Mouse (Mus musculus) heart, embryonic 11.5 days (tissue): ENCODE data around the gene Tmem229b. TPM values are rescaled to one million over a fixed set of nuclear protein-coding genes. Genes with fewer than 3 reads are reported as not detected.

Experiments used
- ATAC-seq: fragments of 200-750 bp; cut with Nextera tagmentation; replicated peaks from 2 replicates; pipeline ENCODE4 v1.8.0; 2017; ENCODE audit warnings: moderate library complexity; ENCODE audit not compliant: insufficient number of reproducible peaks, low FRiP score, low TSS enrichment
- H3K27ac ChIP-seq: fragments of 300-500 bp; sonication (generic); 2 replicates; pipeline ENCODE4 v1.5.1; 2014; ENCODE audit warnings: mild to moderate bottlenecking, low read depth, low read length
- H3K27me3 ChIP-seq: fragments of 300-500 bp; sonication (generic); 2 replicates; pipeline ENCODE4 v1.6.1; 2014; ENCODE audit warnings: mild to moderate bottlenecking, low read length, mixed read lengths; ENCODE audit not compliant: control insufficient read depth, insufficient read depth
- H3K36me3 ChIP-seq: fragments of 300-500 bp; sonication (generic); 2 replicates; pipeline ENCODE4 v1.6.1; 2014; ENCODE audit warnings: mild to moderate bottlenecking, low read length, moderate library complexity, mixed read lengths; ENCODE audit not compliant: control insufficient read depth, insufficient read depth
- H3K4me1 ChIP-seq: fragments of 300-500 bp; sonication (generic); 2 replicates; pipeline ENCODE4 v1.6.1; 2014; ENCODE audit warnings: low read length; ENCODE audit not compliant: control insufficient read depth, insufficient read depth
- H3K4me2 ChIP-seq: fragments of 300-500 bp; sonication (generic); 2 replicates; pipeline ENCODE4 v1.6.1; 2014; ENCODE audit warnings: mild to moderate bottlenecking, moderate library complexity
- H3K4me3 ChIP-seq: fragments of 300-500 bp; sonication (generic); 2 replicates; pipeline ENCODE4 v1.5.1; 2014; ENCODE audit warnings: low read depth, low read length
- H3K9ac ChIP-seq: fragments of 300-500 bp; sonication (generic); 2 replicates; pipeline ENCODE4 v1.6.1; 2014; ENCODE audit warnings: mild to moderate bottlenecking, low read depth, low read length, moderate library complexity
- H3K9me3 ChIP-seq: fragments of 300-500 bp; sonication (generic); replicated peaks from 2 replicates; pipeline ENCODE4 v1.6.1; 2016; ENCODE audit warnings: low read length; ENCODE audit not compliant: control insufficient read depth
- WGBS: fragments of 180-500 bp; shearing (Covaris S2); extraction: QIAGEN DNeasy Blood & Tissue Kit; methylation state at CpG from one replicate; pipeline ENCODE4 v1.1.7; 2014; ENCODE audit not compliant: insufficient replicate concordance; 5-methylcytosine and 5-hydroxymethylcytosine counted together
- polyA plus RNA-seq: library from polyadenylated mRNA; unstranded; fragments of >200 nt; fragmentation: Nextera tagmentation; extraction: Ambion mirVana; gene quantifications from 2 replicates; pipeline ENCODE4 v1.2.1, GENCODE M21; 2014

The Tmem229b gene
- polyA plus RNA-seq, 1 experiment from 2014 or later, result 1.8 TPM

DNA sequence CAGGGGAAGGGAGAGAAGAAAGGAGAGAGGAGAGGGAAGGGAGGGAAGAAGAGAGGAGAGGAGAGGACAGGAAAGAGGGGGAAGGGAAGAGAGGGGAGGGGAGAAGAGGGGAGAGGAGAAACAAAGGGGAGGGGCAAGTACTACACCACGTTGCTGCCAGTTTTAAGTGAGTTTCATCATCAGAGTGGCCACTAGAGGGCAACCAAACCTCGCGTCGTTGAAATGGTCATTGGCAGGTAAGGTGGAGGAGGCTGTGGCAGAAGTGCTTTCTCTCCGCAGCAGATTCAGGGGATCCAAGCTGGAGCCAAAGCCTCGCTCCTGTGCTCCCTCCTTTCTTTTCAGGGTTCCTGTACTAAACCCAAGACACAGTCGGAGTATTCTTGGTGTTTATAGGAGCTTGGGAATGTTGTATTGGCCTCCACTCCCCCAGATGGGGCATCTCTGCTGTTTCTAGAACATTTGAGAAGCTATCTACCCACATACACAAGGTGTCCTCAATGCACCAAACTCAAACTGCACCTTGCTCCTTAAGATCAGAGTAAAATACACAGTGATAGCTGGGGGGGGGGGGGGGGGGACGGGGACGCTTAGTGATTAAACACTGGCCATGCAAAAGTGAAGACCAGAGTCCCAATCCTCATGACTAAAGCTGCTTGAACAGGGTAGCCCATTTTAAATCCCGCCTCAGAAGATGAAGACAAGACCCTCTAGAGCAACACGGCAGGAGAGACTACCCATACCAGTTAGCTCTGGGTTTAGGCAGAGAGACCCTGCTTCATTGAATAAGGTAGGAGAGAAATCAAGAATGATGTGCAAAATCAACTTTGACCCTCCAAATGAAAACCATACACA, 89.0 kb downstream of the Tmem229b start:
- peaks cover 6% of the 10 kb centered on the region for H3K27me3 ChIP-seq
- ATAC-seq, result peak; percentile 64; the same call in 1 of the 2 replicates

DNA sequence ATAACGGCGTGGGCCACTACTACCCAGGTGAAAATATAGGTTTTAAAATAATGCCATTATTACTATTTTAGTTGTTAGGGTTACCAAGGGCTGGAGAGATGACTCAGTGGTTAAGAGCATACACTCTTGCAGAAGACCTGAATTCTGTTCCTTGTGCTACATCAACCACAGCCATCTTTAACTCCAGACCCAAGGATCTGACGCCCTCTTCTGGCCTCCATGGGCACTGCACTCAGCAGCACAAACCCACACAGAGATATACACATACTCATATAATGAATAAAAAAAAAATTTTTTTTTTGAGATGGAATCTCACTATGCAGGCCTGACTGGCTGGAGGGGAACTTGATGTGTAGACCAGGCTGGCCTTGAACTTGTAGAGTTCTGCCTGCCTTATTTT, 91.1 kb downstream of the Tmem229b start:
- H3K4me2 ChIP-seq, result no peak overlapping the region
- no peaks in the 10 kb centered on the region for H3K36me3 ChIP-seq
- H3K4me3 ChIP-seq, result no peak overlapping the region
- H3K9ac ChIP-seq, result no peak overlapping the region
- H3K4me1 ChIP-seq, result peaks cover 10% of the 10 kb centered on the region
- H3K27me3 ChIP-seq, result peaks cover 19% of the 10 kb centered on the region
- 71% methylated on average over 3 of the region's 3 CpGs for WGBS
- no peak for ATAC-seq
- no peaks in the 10 kb centered on the region for H3K9me3 ChIP-seq
- H3K27ac ChIP-seq, result no peak overlapping the region

More for the DNA sequence above, 89.0 kb downstream of the Tmem229b start:
- Histone ChIP-seq H3K4me1 (peaks cover 3% of the 10 kb centered on the region; the same call in 1 of the 2 replicates), H3K4me2 (peak overlapping the region; percentile 50), H3K4me3 (no peak overlapping the region), H3K9me3 (no peaks in the 10 kb centered on the region), H3K27ac (no peak overlapping the region), H3K36me3 (no peaks in the 10 kb centered on the region), H3K9ac (no peak overlapping the region)
- 22% methylated on average over 11 of the region's 11 CpGs for WGBS

DNA sequence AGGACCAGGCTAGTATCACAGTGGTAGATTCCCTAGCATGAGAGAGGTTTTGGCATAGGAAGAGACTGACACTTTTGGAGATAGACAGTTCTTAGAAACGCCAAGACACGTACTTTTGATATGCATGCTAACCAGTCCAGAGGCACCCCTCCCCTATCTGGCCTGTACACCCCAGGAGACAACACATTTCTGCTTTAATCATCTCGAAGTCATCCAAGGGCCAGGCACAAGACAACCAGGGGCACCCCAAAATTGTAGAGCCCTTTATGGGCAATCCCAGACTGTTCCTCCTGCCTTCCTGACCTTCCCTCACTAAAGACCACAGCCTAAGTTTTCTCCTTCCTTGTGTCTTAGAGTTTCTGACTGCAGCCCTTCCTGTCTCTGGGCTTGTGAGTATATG, 91.9 kb downstream of the Tmem229b start:
- no peak overlapping the region for H3K27ac ChIP-seq
- no peaks in the 10 kb centered on the region for H3K9me3 ChIP-seq
- peaks cover 25% of the 10 kb centered on the region for H3K27me3 ChIP-seq
- H3K4me1 ChIP-seq, result peaks cover 17% of the 10 kb centered on the region
- H3K4me3 ChIP-seq, result no peak overlapping the region
- H3K9ac ChIP-seq, result no peak overlapping the region
- 58% methylated on average over 3 of the region's 3 CpGs for WGBS
- H3K4me2 ChIP-seq, result no peak overlapping the region
- H3K36me3 ChIP-seq, result no peaks in the 10 kb centered on the region
- ATAC-seq, result no peak

DNA sequence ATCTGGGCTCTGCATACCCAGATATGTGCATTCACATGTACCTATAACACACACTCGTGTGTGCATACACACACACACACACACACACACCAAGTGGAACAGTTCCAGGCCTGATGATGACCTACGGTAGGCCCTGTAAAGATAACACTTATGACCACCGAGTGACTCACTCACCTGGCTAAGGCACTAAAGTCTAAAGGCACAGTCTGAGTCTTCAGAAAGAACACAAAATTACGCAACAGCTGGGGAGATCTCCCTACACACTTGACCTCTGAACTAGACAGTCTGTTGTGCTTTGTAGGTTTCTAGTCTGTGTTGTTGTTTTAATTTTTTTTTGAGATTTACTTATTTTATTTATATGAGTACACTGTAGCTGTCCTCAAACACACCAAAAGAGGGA, 93.0 kb downstream of the Tmem229b start:
- Histone ChIP-seq H3K4me2 (no peak overlapping the region), H3K27ac (no peak overlapping the region), H3K9me3 (no peaks in the 10 kb centered on the region), H3K36me3 (no peaks in the 10 kb centered on the region), H3K27me3 (peaks cover 30% of the 10 kb centered on the region), H3K9ac (no peak overlapping the region), H3K4me3 (no peak overlapping the region), H3K4me1 (peaks cover 19% of the 10 kb centered on the region)
- 80% methylated on average over 4 of the region's 4 CpGs for WGBS
- ATAC-seq, result no peak

Other genes with a start within 250 kb of the Tmem229b start
- gene Atp6v1d, start 146.0 kb downstream of the Tmem229b start, polyA plus RNA-seq, result 94.7 and 108 TPM in 2 replicates
- gene Eif2s1, start 145.8 kb downstream of the Tmem229b start, polyA plus RNA-seq, result 185 and 205 TPM in 2 replicates
- 10.6 and 13.1 TPM in 2 replicates for gene Plek2, start 100.7 kb downstream of the Tmem229b start, polyA plus RNA-seq
- gene Plekhh1, start 21.5 kb upstream of the Tmem229b start, polyA plus RNA-seq, result 2.7 and 3.8 TPM in 2 replicates
- 17.7 and 19.0 TPM in 2 replicates for gene Pigh, start 82.0 kb upstream of the Tmem229b start, polyA plus RNA-seq
- gene Arg2, start 123.2 kb upstream of the Tmem229b start, polyA plus RNA-seq, result 0.20 and 0.50 TPM in 2 replicates
- 88.5 and 99.1 TPM in 2 replicates for gene Vti1b, start 165.0 kb upstream of the Tmem229b start, polyA plus RNA-seq
- gene Rdh11, start 184.7 kb upstream of the Tmem229b start, polyA plus RNA-seq, result 17.7 and 18.4 TPM in 2 replicates
- 0.34 and 0.58 TPM in 2 replicates for gene Rdh12, start 201.3 kb upstream of the Tmem229b start, polyA plus RNA-seq